Mouse (Mus musculus) granulocyte monocyte progenitor cell, adult 5-6 weeks (primary cell): ENCODE data around the gene Iqschfp. TPM values are rescaled to one million over a fixed set of nuclear protein-coding genes. Genes with fewer than 3 reads are reported as not detected.
A peak's percentile ranks its signal among the peaks of the same experiment; 100 is the strongest.

Source experiments
- ATAC-seq: replicated peaks from 2 replicates; pipeline ENCODE4 v1.8.0; 2016; ENCODE audit warnings: mild to moderate bottlenecking, moderate TSS enrichment, inconsistent platforms; ENCODE audit not compliant: poor library complexity, severe bottlenecking
- total RNA-seq, 2 experiments: library from RNA; stranded (forward) in 1 of 2; stranded (reverse) in 1 of 2; fragments of 200-712, 200-1000 nt in 1 of 2; fragments of >200 nt in 1 of 2; fragmentation: Nextera tagmentation in 1 of 2; gene quantifications; 2 replicates each; pipeline ENCODE4 v1.2.3; 2014 to 2017

The Iqschfp gene
- total RNA-seq, 2 experiments from 2014 or later: not detected

DNA sequence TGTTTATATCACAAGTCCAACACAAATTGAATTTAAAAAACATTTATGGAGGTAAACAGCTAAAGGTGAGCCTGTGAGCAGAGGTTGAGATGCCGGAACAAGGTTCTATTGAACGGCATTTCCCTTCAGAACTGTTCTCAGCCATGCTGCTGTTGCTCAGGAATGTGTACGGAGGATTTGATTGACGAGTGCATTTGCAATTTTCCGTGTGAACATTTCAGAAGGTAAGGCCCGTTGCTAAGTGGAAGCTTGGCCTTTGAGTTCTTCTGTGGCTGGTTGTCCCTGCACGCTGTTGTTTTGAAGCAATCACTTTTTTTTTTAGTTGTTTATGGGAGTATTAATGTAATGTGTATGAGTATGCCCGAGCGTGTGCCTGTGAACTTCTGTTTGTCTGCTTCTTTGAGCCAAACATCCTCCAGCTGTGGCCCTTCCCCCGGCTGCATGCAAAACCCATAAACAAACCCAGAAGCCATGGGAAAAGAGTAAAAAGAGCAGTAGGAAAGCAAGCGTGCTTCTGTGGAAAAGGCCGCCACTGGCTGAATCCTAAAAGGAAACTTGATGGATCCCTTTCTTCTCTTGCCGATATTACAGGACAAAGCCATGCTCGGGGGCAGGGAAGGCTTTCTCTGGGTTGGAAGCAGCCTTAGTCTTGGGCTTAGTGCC lies 691.1 kb downstream of the Iqschfp start:
- ATAC-seq: no peak

DNA sequence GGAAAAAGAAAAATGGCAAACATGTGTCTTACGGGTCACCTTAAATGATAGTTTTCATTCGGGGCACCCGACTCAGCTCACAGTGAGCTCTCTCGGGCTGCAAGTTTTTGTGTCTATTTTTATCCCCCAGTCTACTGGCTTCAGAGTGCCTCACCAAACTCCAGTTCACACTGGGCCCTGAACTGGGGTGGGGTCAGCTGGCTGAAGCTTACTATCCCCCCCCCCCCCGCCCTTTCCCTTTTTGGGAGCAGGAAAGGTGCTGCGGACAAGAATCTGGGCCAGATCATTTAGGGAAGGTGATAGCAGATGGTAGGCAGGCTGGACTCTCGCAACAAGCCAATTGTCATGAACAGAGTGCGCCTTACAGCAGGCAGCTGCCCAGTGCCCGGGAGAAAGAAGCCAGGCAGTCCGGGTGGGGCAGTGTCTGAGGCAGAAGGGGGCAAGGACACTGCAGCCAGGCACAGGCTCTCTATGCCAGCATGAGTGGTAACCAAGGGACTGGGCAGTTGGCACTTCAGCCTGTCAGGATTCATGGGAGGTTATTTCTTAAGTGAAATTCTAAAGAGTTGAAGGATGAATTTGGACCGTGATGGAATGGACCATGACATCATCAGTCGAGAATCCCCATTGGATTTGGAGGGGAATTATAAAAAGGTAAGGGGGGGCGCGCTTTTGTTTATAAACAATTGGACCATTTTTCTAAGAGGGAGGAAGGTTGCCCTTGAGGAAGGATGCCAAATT lies 691.9 kb downstream of the Iqschfp start:
- no peak for ATAC-seq

DNA sequence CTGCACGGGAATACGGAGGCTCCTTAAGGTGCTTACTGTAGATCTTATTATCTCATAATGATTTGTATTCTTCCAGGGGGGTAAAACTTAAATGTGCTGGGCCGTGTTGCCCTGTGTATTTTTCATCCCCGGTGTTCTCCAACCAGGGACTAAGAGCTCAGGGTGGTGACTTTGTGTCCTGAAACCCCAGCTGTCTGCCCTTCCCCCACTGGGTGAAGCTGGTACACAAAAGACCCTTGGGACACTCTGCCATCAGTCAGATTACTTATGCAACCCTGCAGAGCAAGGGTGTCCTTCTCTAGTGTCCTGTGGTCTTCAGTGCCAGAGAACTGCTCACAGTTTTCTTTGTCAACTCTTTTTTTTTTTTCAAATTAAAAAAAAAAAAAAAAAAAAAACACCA lies 693.2 kb downstream of the Iqschfp start:
- no peak for ATAC-seq

DNA sequence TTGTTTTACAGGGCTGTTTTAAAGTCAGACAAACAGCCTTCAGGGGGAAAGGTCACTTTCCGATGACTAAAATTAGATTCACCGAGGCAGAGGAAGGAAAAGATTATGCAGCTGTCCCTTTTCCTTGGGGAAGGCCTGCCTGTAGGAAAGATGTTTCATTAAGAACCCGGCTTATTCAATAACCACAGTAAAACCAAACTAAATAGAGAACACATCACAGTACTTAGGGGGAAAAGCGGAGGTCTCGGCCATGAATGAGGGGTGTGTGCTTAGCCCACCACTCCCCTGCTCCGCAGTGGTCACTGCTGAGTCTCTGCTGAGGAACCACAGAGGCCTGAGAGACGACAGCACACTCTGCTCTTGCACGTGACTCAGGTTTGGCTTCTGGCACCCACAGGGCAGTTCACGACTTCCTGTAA lies 694.6 kb downstream of the Iqschfp start:
- no peak for ATAC-seq

DNA sequence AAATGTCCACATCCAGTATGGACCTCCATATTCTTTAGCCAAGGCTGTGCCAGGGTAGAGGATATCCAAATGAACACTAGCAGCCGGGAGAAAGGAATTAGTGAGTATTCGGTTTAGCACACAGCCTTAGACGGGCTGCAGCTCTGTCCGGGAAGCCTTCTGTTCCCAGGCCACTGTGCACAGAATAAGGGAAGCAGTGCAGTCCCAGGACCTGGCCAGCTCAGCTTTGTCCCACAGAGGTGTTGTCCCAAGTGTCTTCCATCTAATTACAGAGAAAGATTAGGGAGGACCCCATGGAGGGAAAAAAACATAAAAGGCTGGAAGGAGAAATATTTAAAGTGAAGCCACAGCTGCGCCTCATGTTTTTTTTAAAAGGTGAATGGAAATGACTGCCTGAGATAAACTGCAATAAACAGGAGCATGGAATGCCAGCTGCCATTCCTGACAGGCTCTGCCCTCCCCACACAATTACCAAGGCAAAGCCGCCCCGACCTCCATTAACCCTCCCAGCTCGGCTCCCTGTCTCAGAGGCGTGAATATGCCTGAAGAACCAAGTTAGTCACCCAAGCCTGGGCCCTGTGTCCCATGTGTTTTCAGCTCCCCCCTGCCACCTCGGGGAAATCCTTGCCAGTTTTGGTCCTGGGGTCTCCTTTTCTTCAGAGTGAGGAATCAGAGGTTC lies 695.7 kb downstream of the Iqschfp start:
- no peak for ATAC-seq

DNA sequence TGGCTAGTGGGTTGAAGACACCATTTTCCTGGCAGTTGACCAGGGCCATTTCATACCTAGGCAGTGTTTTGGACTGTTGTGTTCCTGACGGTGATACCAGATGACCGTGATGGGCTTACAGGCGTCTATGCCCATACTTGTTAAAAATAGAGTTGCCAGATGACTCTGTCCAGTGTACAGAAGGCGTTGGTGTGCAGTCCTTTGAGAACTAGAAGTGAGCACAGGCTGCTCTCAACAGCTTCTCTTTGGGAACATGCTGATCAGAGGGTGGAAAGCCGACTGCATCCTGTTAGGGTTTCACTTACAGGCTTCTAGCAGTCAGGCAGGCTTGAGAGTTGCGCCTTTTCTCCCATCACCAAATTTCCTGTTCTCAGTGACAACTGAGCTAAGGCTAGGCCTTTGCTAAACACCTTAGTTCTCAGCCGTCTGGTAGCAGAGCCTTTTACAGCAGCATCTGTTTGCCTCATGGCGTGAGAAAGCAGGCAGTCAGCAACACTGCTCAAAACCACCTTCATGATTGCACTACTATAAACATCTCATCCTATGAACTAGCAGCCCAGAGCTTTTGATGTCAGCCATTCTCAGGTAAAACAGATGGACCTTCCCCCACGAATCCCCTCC lies 697.3 kb downstream of the Iqschfp start:
- no peak for ATAC-seq

DNA sequence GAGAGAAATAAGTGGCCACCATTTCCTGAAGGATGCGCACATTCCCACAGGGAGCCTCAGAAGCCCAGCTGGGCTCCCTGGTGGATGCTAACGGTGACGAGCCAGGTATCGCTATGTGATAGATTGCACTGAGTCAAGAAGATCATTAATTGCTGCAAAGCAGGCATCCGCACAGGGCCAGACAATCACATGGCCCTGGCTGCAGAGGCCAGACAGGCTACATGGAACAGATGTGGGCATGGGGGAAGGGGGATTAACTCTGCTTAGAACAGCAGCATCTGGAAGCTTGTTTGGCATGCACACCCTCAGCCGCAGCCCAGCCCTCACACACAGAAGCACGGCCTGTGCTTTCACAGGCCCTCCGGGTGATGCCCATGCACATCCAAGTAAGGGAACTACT lies 698.4 kb downstream of the Iqschfp start:
- ATAC-seq: no peak

DNA sequence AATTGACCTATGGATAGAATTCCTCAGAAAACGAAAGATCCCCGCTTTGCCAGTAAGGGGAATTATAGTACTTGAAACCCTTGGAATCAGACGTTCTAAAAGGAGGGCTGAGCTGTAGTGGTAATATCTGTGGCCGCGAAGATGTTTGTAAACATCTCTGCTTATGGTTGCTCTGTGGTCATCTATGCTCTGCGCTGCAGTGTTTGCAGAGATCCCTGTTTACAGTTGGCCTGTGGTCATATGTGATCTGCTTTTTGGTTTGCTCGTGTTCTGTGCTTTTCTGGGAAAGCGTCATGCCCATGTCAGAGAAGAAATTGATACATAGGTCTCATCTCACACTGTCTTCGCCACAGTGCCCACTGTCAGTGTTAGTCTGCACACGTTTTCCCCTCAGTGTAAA lies 700.5 kb downstream of the Iqschfp start:
- no peak for ATAC-seq

DNA sequence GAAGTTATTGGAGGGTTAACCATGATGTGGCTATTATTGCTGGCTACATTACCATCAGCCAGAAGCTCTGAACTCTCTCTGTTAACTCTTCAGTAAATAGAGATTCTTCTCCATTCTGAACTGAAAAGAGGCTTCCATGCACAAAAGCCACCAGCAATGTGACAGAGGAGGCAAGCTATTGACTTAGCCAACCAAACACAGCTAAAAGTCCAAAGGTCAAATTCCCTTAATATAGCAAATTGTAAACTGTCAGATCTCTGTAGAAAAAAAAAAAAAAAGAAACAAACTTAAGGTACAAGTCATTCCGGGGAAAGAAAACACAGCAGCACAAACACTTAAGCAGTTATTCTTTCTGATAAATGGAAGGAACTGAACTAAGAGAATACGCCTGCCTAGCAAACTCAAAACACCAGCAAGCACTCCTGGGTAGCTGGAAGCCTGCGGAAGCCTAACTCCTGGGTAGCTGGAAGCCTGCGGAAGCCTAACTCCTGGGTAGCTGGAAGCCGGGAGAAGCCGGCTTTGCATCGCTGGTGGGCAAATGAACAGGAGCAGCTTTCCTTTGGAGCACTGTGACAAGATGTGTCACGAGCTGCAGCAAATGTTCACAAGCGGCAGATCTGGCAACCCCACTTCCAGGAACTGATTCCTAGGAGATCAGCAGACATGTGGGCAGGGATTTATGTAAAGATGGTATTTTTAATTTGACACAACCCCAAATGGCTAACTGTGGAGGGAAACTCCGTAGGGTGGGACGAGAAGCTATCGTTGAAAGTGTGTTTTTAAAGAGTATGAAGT lies 701.2 kb downstream of the Iqschfp start:
- ATAC-seq: no peak

DNA sequence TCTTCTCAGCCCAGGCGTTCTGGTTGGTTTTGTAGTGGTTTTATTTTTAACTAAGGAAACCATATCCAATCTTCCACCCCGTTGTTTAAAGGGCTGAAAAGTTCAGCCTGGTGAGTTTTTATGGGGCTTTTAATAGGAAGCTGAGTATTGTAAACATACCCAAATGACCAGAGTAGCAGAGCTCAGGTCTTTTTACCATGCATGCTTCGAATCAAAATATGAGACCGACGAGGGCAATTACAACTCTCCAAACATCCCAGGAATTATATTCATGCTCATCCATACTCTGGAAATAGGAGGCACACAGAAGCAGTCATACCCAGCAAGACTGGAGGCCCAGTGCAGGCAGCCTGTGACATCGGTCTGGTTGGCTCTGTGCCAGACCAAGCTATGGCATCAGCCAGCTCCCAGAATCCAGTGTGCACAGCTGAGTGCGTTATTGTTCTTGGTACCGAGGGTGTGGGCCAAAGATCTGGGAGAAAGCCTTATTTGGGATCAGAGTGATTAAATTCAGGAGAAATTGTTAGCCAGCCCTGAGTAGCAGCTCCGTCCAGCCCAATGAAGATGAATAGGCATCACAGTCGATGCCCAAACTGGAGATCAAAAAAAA lies 703.4 kb downstream of the Iqschfp start:
- ATAC-seq: no peak

DNA sequence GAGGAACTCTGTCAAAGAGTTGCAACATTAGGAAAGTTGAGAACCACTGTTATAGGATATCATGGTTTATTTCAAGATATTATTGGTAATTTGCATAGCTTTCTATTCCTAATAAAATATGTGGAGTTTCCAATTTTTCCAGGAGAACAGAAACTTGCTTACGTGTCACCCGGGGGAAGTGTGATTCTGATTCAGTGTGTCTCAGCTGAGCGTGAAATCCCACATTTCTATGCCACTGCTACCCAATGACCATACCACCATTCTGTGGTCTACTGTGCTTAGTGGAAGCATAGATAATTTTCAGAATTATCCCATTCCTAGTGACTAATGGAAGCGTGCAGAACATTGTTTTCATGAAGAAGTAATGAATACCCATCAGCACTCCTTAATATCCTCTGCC lies 704.9 kb downstream of the Iqschfp start:
- no peak for ATAC-seq

DNA sequence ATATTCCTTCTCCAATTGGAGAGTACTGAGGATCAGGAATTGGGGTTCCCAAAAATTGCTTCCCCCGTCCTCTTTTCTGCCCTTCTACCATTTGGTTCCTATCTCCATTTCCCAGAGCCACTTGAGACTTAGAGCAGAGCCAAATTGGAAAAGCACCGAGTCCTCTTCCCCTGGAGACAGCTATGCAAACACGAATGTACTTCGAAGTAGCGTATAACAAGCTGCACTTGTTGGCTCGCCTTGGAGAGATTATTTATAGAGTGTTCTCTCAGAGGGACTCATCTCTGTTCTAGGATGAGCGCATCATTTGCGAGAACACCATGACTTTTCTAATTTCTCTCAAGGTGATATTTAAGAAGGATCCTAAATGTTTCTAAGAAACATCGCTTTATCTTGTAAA lies 710.9 kb downstream of the Iqschfp start:
- ATAC-seq: no peak

DNA sequence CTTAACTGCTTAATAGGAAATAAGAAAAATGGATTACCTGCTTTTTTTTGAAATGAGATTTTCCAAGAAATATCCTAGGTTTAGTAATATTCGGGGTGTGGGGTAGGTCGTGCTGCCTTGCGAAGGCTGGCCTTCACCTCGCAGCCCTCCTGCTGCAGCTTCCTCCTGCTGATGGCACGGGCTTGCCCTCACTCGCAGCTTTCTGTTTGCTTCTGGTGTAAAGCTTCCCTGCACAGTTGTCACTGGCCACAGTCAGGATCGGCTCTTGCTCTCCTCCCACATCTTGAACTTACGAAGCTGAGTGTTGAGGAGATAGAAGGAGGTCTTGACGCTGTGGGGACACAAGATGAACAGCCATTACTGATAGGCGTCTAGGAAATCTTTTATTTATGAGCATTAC lies 712.4 kb downstream of the Iqschfp start:
- no peak for ATAC-seq

DNA sequence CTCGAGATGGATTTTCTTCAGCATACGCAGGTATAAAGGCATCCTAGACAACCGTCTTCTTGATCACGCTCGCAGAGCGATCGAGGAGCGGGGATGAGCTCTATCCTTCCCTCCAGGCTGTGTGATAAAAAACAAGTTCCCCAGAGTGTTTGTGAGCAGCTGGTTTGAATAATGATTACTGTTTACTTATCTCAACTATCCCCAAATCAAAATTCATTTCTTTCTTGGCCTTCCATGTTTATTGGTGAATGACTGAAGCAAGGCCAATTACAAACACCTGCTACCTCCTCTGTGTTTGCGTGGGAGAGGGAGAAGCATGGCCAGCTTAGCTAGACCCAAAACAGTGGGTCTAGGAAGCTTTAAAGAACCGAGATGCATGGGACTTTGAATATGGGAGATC lies 712.9 kb downstream of the Iqschfp start:
- ATAC-seq: no peak

DNA sequence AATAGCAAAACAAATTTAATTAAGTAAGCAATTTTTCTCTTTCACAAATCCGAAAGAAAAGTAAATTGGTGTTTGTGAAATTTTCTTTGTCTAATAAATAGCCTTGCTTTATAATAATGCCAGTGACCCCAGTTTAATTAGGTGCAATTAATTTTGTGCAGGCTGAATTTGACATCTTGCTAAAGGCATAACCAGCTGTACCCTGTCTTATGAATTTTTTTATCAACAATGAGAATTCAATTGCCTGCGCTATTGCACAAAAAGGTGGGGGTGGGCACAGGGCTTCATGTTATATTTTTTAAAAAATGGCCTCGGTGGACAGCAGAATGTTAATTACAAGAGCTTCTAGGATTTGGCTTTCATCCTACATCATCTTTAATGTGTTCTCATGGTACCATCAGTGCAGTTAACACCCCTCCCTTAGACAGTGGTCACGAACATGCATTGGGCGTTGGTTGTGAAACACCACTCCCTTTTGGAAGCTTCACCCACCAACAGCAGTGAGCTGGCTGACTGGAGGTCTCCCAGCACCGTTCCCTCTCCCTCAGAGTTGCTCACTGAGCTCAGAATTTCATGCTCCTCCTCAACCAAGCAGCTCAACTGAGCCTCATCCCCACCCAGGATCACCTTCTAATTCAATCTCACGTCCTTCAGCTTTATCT lies 714.0 kb downstream of the Iqschfp start:
- no peak for ATAC-seq

DNA sequence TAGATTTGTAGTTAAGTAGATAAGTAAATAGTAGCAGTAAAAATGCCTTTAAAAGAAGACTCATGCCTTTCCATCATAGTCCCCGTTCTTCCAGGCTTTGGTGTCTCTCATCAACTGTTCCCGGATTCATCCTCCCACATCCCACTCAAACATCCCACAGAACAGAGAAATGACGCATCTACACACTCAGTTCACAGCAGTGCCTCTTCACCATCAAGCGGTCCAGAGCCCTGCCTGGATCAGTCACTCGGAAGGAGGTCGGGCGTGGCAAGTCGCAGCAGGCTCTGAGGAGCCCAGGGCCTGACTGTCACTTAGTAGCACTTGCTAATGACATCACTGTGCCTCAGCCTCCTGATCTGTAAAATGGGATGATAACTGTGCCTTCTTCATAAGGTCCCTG lies 714.7 kb downstream of the Iqschfp start:
- no peak for ATAC-seq

DNA sequence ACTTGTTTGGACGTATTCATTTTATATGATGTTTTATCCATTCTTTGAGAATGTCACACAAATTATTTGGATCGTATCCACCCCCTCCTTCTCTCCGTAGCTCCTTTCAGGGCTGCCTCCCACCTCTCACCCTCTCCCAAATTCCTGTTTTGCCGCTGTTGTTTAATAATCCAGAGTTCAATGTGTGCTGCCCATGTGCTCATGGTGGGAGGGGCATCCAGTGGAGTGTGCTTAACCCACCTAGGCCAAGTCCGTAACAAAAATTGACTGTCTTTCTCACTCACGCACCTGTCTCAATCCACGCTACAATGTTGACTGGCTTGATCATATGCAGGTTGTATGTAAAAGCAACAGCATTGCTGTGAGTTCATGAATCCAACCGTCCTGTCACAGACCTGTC lies 715.3 kb downstream of the Iqschfp start:
- no peak for ATAC-seq

DNA sequence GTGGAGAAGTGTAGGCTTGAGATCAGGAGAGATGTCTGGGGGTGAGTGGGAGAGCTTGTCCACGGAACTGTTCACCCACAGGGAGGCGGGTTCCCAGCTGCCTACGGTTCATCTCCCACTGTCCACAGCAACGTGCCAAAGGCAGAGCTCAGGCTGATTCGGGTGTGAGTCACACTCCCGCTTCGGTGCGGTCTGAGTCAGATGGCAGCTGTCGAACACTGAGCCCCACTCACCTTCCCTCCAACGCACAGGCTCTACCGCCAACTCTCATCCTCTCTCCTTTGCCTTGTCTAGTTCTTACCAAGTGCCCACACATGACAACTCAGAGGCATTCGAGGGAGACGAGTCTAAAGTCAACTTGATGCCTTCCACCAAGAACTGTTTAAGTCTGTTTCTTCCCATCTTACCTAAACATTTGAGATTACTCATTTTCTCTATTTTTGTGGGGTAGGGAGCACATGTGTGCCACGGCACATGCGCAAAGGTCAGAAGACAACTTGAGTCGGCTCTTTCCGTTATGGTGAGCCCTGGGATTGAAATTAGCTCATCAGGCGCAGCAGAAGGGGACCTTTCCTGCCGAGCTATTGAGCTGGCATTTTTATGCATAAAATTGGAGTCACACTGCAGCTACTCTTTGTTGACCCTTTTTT lies 716.9 kb downstream of the Iqschfp start:
- ATAC-seq: no peak

DNA sequence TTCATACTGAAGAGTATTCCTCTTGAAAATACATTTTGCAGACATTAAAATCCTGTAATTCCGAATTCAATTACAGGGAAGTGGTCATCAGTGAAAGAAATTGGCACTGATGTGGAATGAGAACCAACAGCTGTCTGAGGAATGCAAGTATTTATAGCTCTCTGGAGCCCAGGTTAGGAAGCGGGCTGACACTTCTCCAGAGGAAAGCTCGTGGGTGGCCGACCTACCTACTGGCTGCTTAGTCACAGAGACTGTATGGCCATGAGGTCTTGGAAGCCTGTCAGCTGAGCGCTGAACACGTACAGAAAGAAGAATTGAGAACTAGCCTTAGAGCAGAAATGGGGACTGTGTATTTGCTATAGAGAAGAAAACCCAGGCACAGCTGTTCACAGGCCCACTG lies 718.0 kb downstream of the Iqschfp start:
- peak; percentile 42 for ATAC-seq
